Mouse (Mus musculus) cerebellum, adult 2 months (tissue): ENCODE data around the gene Parp11. TPM values are rescaled to one million over a fixed set of nuclear protein-coding genes. Genes with fewer than 3 reads are reported as not detected.

Source experiments
- DNase-seq, 2 experiments: peaks; one replicate each; pipeline ENCODE4 v3.0.0; 2021
- H3K27ac ChIP-seq: fragments of 200-500 bp; 2 replicates; pipeline ENCODE4 v1.5.1; 2012; ENCODE audit warnings: low read length, control low read depth, inconsistent platforms; ENCODE audit not compliant: insufficient read depth
- H3K27me3 ChIP-seq: fragments of 200-500 bp; 2 replicates; pipeline ENCODE4 v1.6.1; 2012; ENCODE audit warnings: inconsistent platforms, mild to moderate bottlenecking, low read length, moderate library complexity; ENCODE audit not compliant: control insufficient read depth, insufficient read depth
- H3K4me1 ChIP-seq: fragments of 200-500 bp; 2 replicates; pipeline ENCODE4 v1.6.1; 2011; ENCODE audit warnings: low read length; ENCODE audit not compliant: control insufficient read depth, insufficient read depth
- H3K4me3 ChIP-seq: fragments of 200-500 bp; replicated peaks from 2 replicates; pipeline ENCODE3; 2011; ENCODE audit warnings: mild to moderate bottlenecking, low read depth, low read length, control low read depth; ENCODE audit not compliant: insufficient read depth
- CTCF ChIP-seq: fragments of 200-500 bp; IDR thresholded peaks from 2 replicates; pipeline ENCODE4 v1.5.1; 2011; ENCODE audit warnings: low read depth, mild to moderate bottlenecking, control low read depth, low read length, moderate library complexity, borderline replicate concordance; ENCODE audit not compliant: insufficient read depth
- POLR2A ChIP-seq: fragments of 200-500 bp; IDR thresholded peaks from 2 replicates; pipeline ENCODE4 v1.6.1; 2011; ENCODE audit warnings: low read length, control low read depth, borderline replicate concordance; ENCODE audit not compliant: insufficient read depth
- WGBS: fragments of 180-500 bp; shearing (Covaris S2); methylation state at CpG from one replicate; pipeline ENCODE4 v1.1.7; 2018; 5-methylcytosine and 5-hydroxymethylcytosine counted together
- polyA plus RNA-seq: library from polyadenylated mRNA; depleted of rRNA; stranded (reverse); fragments of >200 nt; gene quantifications from 2 replicates; pipeline ENCODE4 v1.2.3, GENCODE M21; 2012; rRNA removed

Parp11 gene
- 21.5 and 23.6 TPM in 2 replicates for polyA plus RNA-seq

DNA sequence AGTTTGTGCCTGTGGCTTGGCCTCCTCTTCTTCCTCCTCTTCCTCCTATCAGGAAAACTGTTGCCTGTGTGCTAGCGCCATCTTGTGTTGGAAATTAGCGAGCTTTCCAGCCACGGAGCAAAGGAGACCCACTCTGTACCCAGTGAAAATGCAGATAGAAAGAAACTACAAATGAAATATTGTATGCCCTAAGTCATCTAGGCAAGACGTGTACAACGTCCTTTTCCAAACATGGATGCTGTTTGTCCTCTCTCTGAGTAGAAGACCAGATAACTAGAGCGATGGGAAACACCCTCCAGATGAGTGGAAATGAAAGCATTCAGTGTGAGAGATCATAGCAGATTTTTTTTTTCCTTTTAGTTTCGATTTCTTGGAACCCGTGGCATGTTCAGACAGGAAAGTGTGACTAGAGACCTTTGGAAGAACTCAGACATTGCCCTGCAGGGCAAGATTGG lies at the start of gene Parp11:
Gene Parp11, plus strand, starts transcription at position 405 of the 455 bp plus-strand sequence.
- Histone ChIP-seq H3K27me3 (no peaks in the 10 kb centered on the region; the same call in 1 of the 2 replicates), H3K4me1 (no peaks in the 10 kb centered on the region), H3K27ac (no peak within 1 kb of the TSS), H3K4me3 (no peak within 1 kb of the TSS)
- WGBS = 16% methylated on average over 8 of the region's 8 CpGs
- TF ChIP-seq POLR2A = no peak
- peak; percentile 77 for TF ChIP-seq CTCF
- peak; percentile 39 to 63 for DNase-seq

DNA sequence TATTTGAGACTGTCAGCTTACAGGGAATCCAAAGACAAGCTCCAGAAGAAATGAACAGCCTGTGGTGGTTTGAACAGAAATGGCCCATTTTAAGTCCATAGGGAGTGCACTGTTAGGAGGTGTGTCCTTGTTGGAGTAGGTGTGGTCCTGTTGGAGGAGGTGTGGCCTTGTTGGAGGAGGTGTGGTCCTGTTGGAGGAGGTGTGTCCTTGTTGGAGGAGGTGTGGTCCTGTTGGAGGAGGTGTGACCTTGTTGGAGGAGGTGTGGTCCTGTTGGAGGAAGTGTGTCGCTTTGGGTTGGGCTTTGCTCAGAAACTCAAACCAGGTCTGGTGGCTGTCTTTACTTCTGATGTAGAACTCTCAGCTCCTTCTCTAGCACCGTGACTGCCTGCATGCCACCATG lies 48.6 kb upstream of the Parp11 start:
- Histone ChIP-seq H3K4me1 (no peaks in the 10 kb centered on the region), H3K4me3 (no peak overlapping the region), H3K27me3 (no peaks in the 10 kb centered on the region), H3K27ac (no peak overlapping the region)
- 54% methylated on average over 2 of the region's 2 CpGs for WGBS
- TF ChIP-seq POLR2A (no peak), CTCF (no peak)
- no peak for DNase-seq

DNA sequence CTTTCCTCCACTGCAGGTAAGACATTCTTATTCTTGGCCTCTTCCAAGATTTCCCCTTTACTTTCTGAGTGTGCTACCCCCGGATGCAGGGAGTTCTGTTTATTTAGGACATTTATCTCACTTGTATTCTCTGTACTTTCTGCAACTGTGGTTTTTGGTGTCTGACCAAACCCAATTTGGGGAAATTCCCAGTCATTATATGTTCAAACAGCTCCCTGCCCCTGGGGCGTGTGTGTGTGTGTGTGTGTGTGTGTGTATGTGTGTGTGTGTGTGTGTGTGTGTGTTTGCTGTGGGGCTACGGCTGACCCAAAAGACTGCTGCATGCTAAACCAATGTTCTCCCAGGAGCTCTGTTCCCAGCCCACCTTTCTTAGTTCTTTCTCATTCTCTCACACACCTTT lies 45.2 kb upstream of the Parp11 start:
- Histone ChIP-seq H3K27ac (no peak overlapping the region), H3K4me3 (no peak overlapping the region), H3K4me1 (no peaks in the 10 kb centered on the region), H3K27me3 (no peaks in the 10 kb centered on the region)
- WGBS = 53% methylated on average over 3 of the region's 3 CpGs
- TF ChIP-seq CTCF = no peak
- no peak for TF ChIP-seq POLR2A
- DNase-seq = no peak

DNA sequence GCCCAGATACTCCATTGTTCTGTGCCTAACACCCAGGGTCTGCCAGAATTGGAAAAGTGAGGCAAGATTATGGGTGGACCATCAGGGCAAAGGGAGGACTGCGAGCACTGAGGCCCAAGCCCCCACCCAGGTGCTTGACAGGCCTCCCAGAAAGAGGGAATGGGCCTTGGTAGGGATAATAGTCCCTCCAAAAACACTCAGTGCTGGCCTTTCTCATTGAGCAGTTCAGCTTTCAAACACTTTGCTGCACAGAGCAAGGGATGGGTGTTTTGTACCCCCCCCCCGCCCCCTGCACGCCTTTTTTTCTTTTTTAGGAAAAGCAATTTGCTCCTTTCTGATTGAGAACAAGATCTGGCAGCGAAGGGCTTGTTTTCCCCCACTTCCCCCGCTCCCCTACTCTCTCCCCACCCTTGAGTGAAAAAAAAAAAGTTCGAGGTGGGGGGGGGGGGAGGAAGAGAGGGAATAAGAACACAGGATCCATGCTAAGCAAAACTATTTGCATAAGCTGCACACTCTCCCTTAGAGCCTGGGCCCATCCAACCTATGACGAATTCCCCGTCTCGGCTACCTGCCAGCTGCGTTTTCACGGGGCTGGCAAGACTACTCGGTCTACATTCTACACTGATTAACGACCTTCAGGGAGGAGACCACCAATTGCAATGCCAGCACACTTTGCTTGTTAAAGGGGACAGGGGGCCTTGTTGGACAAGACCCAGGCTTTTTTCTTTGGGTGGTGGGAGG lies 42.4 kb upstream of the Parp11 start:
- no peaks in the 10 kb centered on the region for H3K4me1 ChIP-seq
- 16% methylated on average over 13 of the region's 13 CpGs for WGBS
- H3K27me3 ChIP-seq = no peaks in the 10 kb centered on the region
- no peak overlapping the region for H3K27ac ChIP-seq
- no peak for TF ChIP-seq CTCF
- TF ChIP-seq POLR2A = no peak
- no peak overlapping the region for H3K4me3 ChIP-seq
- DNase-seq = no peak

DNA sequence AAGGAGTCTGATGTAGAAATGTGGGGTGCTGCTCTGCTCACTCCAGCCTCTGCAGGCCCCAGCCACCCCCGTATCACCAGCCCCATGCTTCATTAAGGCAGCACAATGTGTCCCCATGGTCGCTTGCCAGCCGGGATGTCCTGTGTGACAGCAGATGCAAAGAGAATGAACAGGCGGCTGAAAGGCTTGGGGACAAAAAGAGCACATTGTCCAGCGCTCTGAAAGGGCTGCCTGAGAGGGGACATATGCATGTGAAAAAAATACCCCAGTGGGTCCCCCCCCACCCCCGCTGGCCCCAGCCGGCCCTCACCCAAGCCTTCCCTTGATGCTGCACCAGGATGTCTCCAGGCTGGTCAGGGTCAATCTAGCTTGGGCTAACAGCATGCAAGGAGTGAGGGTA lies 41.0 kb upstream of the Parp11 start:
- 16% methylated on average over 7 of the region's 7 CpGs for WGBS
- no peak overlapping the region for H3K27ac ChIP-seq
- DNase-seq = peak in 1 of 2 experiments; percentile 12
- H3K27me3 ChIP-seq = no peaks in the 10 kb centered on the region; the same call in 1 of the 2 replicates
- H3K4me1 ChIP-seq = no peaks in the 10 kb centered on the region
- TF ChIP-seq POLR2A = no peak
- no peak for TF ChIP-seq CTCF
- no peak overlapping the region for H3K4me3 ChIP-seq

DNA sequence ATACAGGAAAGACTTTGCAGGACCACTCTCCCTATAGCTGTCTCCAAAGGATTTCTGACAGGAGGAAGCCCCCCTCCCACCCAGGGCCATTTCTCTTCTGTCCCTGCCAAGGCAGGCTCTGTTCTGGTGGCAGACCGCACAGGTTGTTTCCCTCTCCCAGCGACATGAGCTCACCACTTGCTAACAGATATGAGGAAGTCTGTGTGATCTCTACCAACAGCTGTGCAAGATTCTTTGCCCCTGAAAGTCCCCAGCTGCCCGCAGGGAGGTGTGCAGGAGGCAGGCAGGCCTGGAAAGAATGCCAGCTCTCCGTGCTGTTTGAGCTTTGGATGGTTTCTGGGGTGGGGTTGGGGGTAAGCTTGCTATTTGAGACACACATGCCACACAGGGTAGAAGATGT lies 38.9 kb upstream of the Parp11 start:
- no peak overlapping the region for H3K4me3 ChIP-seq
- no peaks in the 10 kb centered on the region for H3K4me1 ChIP-seq
- WGBS = 19% methylated on average over 4 of the region's 4 CpGs
- TF ChIP-seq POLR2A (no peak), CTCF (no peak)
- no peaks in the 10 kb centered on the region; the same call in 1 of the 2 replicates for H3K27me3 ChIP-seq
- no peak for DNase-seq
- no peak overlapping the region for H3K27ac ChIP-seq

DNA sequence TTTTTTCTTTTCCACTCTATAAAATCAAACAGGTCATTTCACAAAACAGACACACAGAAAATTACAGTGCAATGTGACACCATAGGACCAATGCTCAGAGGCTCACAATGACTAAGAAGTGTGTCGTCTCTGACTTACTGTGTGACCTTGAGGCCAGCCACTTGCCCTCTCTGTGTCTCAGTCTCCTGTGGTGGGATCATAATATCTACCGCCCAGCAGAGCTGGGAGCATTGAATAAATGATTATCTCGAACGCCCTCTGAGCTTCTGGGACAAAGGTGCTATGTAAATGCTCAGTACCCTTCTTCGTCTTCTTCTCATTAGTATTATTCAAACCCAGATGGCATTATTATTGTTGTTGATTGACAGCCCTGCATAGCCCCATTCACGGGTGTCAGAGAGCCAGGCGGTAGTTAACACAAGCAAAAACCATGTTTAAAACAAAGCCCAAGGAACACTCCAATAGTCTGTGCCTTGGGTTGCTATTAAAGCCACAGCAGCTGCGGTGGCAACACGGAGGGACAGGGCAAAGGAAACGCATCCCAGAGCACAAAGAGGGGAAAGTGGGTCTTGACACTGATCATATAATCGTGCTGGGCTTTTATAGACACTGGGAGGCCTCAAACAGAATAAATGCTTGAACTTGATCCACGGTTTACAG lies 29.0 kb upstream of the Parp11 start:
- H3K4me3 ChIP-seq = no peak overlapping the region
- no peaks in the 10 kb centered on the region for H3K27me3 ChIP-seq
- no peak for DNase-seq
- TF ChIP-seq POLR2A = no peak
- TF ChIP-seq CTCF = no peak
- 26% methylated on average over 12 of the region's 12 CpGs for WGBS
- H3K27ac ChIP-seq = no peak overlapping the region
- no peaks in the 10 kb centered on the region for H3K4me1 ChIP-seq

DNA sequence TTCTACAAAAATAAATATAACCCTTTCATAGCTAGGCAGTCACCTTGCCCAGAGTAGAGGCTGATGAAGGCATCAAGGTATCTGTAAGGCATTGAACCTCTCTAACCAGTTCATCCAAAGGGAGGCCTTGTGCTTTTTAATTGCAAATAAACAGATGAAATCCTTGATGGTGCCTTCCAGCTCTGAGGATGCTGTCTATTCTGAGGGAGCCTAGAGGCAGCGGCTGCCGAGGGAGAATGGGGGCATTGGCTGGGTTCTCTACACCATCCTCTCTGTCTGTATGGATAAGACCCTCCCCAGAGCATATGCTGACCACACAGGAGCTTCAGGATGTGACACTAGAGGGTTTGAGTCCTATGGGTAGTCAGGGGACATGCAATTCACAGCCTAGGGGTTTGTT lies 28.3 kb upstream of the Parp11 start:
- WGBS = 43% methylated on average over 2 of the region's 2 CpGs
- TF ChIP-seq CTCF = no peak
- TF ChIP-seq POLR2A = no peak
- H3K27me3 ChIP-seq = no peaks in the 10 kb centered on the region

More for the DNA sequence above, 28.3 kb upstream of the Parp11 start:
- Histone ChIP-seq H3K4me1 (no peaks in the 10 kb centered on the region), H3K27ac (no peak overlapping the region), H3K4me3 (no peak overlapping the region)
- DNase-seq = no peak
